18 mouse cellular contexts compared by ENCODE assay signal in genomic region chr11:98846016-98846415, GRCm38 (mm10). TPM values are rescaled to one million over a fixed set of nuclear protein-coding genes. Genes with fewer than 3 reads are reported as not detected.
A peak's percentile ranks its signal among the peaks of the same experiment; 100 is the strongest.
DNase-seq lines count a peak whose midpoint lies in the region; ATAC-seq lines count a peak whose summit lies in the region.
"Had no signal": no experiment of that assay in that cellular context is flagged by ENCODE, and none has a peak within 500 bp of the region (broad histone marks: within the 10 kb centered on the region; RNA-seq: fewer than 3 reads in every experiment).

No protein-coding gene starts in this region.

- no peak for DNase-seq in hindbrain, embryonic 10.5 days (ENCODE audit: low spot score)
- DNase-seq in right cerebral cortex, postnatal 4 days: peak; percentile 31
- no peak for DNase-seq in right cerebral cortex, postnatal 25 days
- DNase-seq in cerebellum, adult 9-11 months: peak; percentile 65
- DNase-seq in retina, postnatal 1 day: peak; percentile 27
- DNase-seq in layer of hippocampus, adult 9-11 months: no peak
- DNase-seq in spleen, adult 18-20 months: no peak
- DNase-seq: kidney, postnatal 36 days; right cerebral cortex, adult 18-20 months had no signal

- H3K9me3 ChIP-seq in hindbrain, embryonic 10.5 days: no peaks in the 10 kb centered on the region
- H3K9me3 ChIP-seq in hindbrain, embryonic 13.5 days: no peaks in the 10 kb centered on the region
- H3K9me3 ChIP-seq: embryonic facial prominence, embryonic 12.5 days; forebrain, embryonic 15.5 days; intestine, embryonic 15.5 days; limb, embryonic 12.5 days; lung, embryonic 15.5 days; midbrain, embryonic 13.5 days; neural tube, embryonic 12.5 days had no signal

- no peak overlapping the region for H3K9ac ChIP-seq in hindbrain, embryonic 13.5 days
- H3K9ac ChIP-seq: embryonic facial prominence, embryonic 12.5 days; forebrain, embryonic 15.5 days; intestine, embryonic 15.5 days; limb, embryonic 12.5 days; lung, embryonic 15.5 days; midbrain, embryonic 13.5 days; neural tube, embryonic 12.5 days had no signal

- no peak overlapping the region for H3K4me3 ChIP-seq in hindbrain, embryonic 10.5 days
- no peak overlapping the region for H3K4me3 ChIP-seq in hindbrain, embryonic 13.5 days
- H3K4me3 ChIP-seq: embryonic facial prominence, embryonic 12.5 days; forebrain, embryonic 15.5 days; intestine, embryonic 15.5 days; limb, embryonic 12.5 days; lung, embryonic 15.5 days; midbrain, embryonic 13.5 days; neural tube, embryonic 12.5 days had no signal

- H3K36me3 ChIP-seq in hindbrain, embryonic 10.5 days: no peaks in the 10 kb centered on the region
- peaks cover 5% of the 10 kb centered on the region; the same call in 1 of the 2 replicates for H3K36me3 ChIP-seq in hindbrain, embryonic 13.5 days
- H3K36me3 ChIP-seq: embryonic facial prominence, embryonic 12.5 days; forebrain, embryonic 15.5 days; intestine, embryonic 15.5 days; limb, embryonic 12.5 days; lung, embryonic 15.5 days; neural tube, embryonic 12.5 days had no signal

- 55% methylated on average over 13 of the region's 13 CpGs for WGBS in hindbrain, embryonic 10.5 days
- 51% methylated on average over 13 of the region's 13 CpGs for WGBS in hindbrain, embryonic 13.5 days

- no peak for ATAC-seq in hindbrain, embryonic 13.5 days (ENCODE audit: low FRiP score)
- ATAC-seq: CD4-positive, CD25-positive, alpha-beta regulatory T cell, adult 4 months; forebrain, embryonic 15.5 days; intestine, embryonic 15.5 days; midbrain, embryonic 13.5 days had no signal

- H3K27me3 ChIP-seq in hindbrain, embryonic 10.5 days (ENCODE audit: insufficient read depth, poor library complexity, severe bottlenecking): peaks cover 26% of the 10 kb centered on the region
- H3K27me3 ChIP-seq in hindbrain, embryonic 13.5 days: peaks cover 12% of the 10 kb centered on the region
- H3K27me3 ChIP-seq: forebrain, embryonic 15.5 days; intestine, embryonic 15.5 days had no signal

- no peak overlapping the region for H3K4me2 ChIP-seq in hindbrain, embryonic 13.5 days
- H3K4me2 ChIP-seq: embryonic facial prominence, embryonic 12.5 days; forebrain, embryonic 15.5 days; intestine, embryonic 15.5 days; limb, embryonic 12.5 days; lung, embryonic 15.5 days; midbrain, embryonic 13.5 days; neural tube, embryonic 12.5 days had no signal

- H3K27ac ChIP-seq in hindbrain, embryonic 10.5 days: peak overlapping the region; percentile 50
- H3K27ac ChIP-seq in hindbrain, embryonic 13.5 days: no peak overlapping the region
- H3K27ac ChIP-seq: forebrain, embryonic 15.5 days; intestine, embryonic 15.5 days; limb, embryonic 12.5 days; lung, embryonic 15.5 days; midbrain, embryonic 13.5 days; neural tube, embryonic 12.5 days had no signal

- peaks cover 29% of the 10 kb centered on the region for H3K4me1 ChIP-seq in hindbrain, embryonic 10.5 days (replicated peaks)
- H3K4me1 ChIP-seq in hindbrain, embryonic 13.5 days (replicated peaks): peaks cover 21% of the 10 kb centered on the region

RNA-seq across cellular contexts. Expression of gene Rapgefl1, which starts 9.4 kb away (rescaled TPM):
- 1.1 and 2.2 TPM in 2 replicates for polyA plus RNA-seq in hindbrain, embryonic 10.5 days (2016; fragmentation: Nextera tagmentation; extraction: Ambion mirVana)
- 6.2 and 7.0 TPM in 2 replicates for polyA plus RNA-seq in hindbrain, embryonic 13.5 days (2015; fragmentation: Nextera tagmentation; extraction: Ambion mirVana)

RNA-seq across cellular contexts. Expression of gene Wipf2, which starts 17.4 kb away (rescaled TPM):
- 4.6 and 4.7 TPM in 2 replicates for polyA plus RNA-seq in hindbrain, embryonic 10.5 days (2016; fragmentation: Nextera tagmentation; extraction: Ambion mirVana)
- 5.0 TPM in 2 replicates for polyA plus RNA-seq in hindbrain, embryonic 13.5 days (2015; fragmentation: Nextera tagmentation; extraction: Ambion mirVana)

RNA-seq across cellular contexts. Expression of gene Casc3, which starts 41.3 kb away (rescaled TPM):
- 49.5 and 55.9 TPM in 2 replicates for polyA plus RNA-seq in hindbrain, embryonic 10.5 days (2016; fragmentation: Nextera tagmentation; extraction: Ambion mirVana)
- 48.7 and 50.2 TPM in 2 replicates for polyA plus RNA-seq in hindbrain, embryonic 13.5 days (2015; fragmentation: Nextera tagmentation; extraction: Ambion mirVana)

RNA-seq across cellular contexts. Expression of gene Msl1, which starts 50.7 kb away (rescaled TPM):
- 24.4 and 25.2 TPM in 2 replicates for polyA plus RNA-seq in hindbrain, embryonic 10.5 days (2016; fragmentation: Nextera tagmentation; extraction: Ambion mirVana)
- polyA plus RNA-seq in hindbrain, embryonic 13.5 days (2015; fragmentation: Nextera tagmentation; extraction: Ambion mirVana): 31.5 and 33.0 TPM in 2 replicates

Comparison
In these comparisons a context has a peak if more than half of its experiments do, and no peak if none do; other contexts are left out.
1. DNase-seq: peak in right cerebral cortex, postnatal 4 days (single experiment), cerebellum, adult 9-11 months (single experiment) and retina, postnatal 1 day (single experiment); none in hindbrain, embryonic 10.5 days (single experiment), right cerebral cortex, postnatal 25 days (single experiment), layer of hippocampus, adult 9-11 months (single experiment) and spleen, adult 18-20 months (0 of 2).